Mouse (Mus musculus) megakaryocyte progenitor cell, adult 5-6 weeks (primary cell): ENCODE measurements around the gene Csrp3. TPM values are rescaled to one million over a fixed set of nuclear protein-coding genes. Genes with fewer than 3 reads are reported as not detected.

ENCODE experiments used
- ATAC-seq: replicated peaks from 2 replicates; pipeline ENCODE4 v1.8.0; 2016; ENCODE audit warnings: mild to moderate bottlenecking, moderate TSS enrichment, inconsistent platforms; ENCODE audit not compliant: poor library complexity
- total RNA-seq, 2 experiments: library from RNA; stranded (forward) in 1 of 2; stranded (reverse) in 1 of 2; fragments of 157-497, 149-512 nt in 1 of 2; fragments of 200-1000 nt in 1 of 2; gene quantifications; 2 replicates each; pipeline versions ENCODE4 v1.2.3 to v1.2.4; 2015 to 2017

The Csrp3 gene
- total RNA-seq, 2 experiments from 2014 or later, result 2.2 to 4.3 TPM

GRCm38 (mm10) chr7:48870144-48870543, 22.3 kb upstream of the Csrp3 start:
- ATAC-seq, result no peak

- ATAC-seq, result peak; percentile 44
Measured at GRCm38 (mm10) chr7:48867576-48867975, 19.7 kb upstream of the Csrp3 start.

GRCm38 (mm10) chr7:48864671-48865458, 17.0 kb upstream of the Csrp3 start:
- peak; percentile 73 for ATAC-seq

- ATAC-seq, result no peak
Measured at GRCm38 (mm10) chr7:48864199-48864598, 16.4 kb upstream of the Csrp3 start.

- ATAC-seq, result 0 out of 2 replicates have a peak, but pooled peaks have one; percentile 10
Measured at GRCm38 (mm10) chr7:48861796-48862195, 14.0 kb upstream of the Csrp3 start.

- ATAC-seq, result no peak
Measured at GRCm38 (mm10) chr7:48860948-48861347, 13.1 kb upstream of the Csrp3 start.

GRCm38 (mm10) chr7:48859362-48859761, 11.5 kb upstream of the Csrp3 start:
- peak; percentile 56 for ATAC-seq

- no peak for ATAC-seq
Measured at GRCm38 (mm10) chr7:48858257-48858656, 10.4 kb upstream of the Csrp3 start.

- no peak for ATAC-seq
Measured at GRCm38 (mm10) chr7:48855461-48855860, 7.6 kb upstream of the Csrp3 start.

- no peak for ATAC-seq
Measured at GRCm38 (mm10) chr7:48853496-48853895, 5.7 kb upstream of the Csrp3 start.

GRCm38 (mm10) chr7:48851529-48852104, 3.8 kb upstream of the Csrp3 start:
- no peak for ATAC-seq

GRCm38 (mm10) chr7:48846755-48847154, 1.1 kb downstream of the Csrp3 start:
- ATAC-seq, result no peak

GRCm38 (mm10) chr7:48845213-48845973, 2.4 kb downstream of the Csrp3 start:
- no peak for ATAC-seq

GRCm38 (mm10) chr7:48843541-48843940, 4.3 kb downstream of the Csrp3 start:
- no peak for ATAC-seq

GRCm38 (mm10) chr7:48842353-48842752, 5.5 kb downstream of the Csrp3 start:
- ATAC-seq, result no peak

GRCm38 (mm10) chr7:48841538-48841937, 6.3 kb downstream of the Csrp3 start:
- ATAC-seq, result no peak

GRCm38 (mm10) chr7:48840545-48840944, 7.3 kb downstream of the Csrp3 start:
- no peak for ATAC-seq

GRCm38 (mm10) chr7:48838434-48838833, 9.4 kb downstream of the Csrp3 start:
- ATAC-seq, result peak; percentile 76

- peak; percentile 73 for ATAC-seq
Measured at GRCm38 (mm10) chr7:48836949-48837348, 10.9 kb downstream of the Csrp3 start.

GRCm38 (mm10) chr7:48834989-48835626, 12.7 kb downstream of the Csrp3 start:
- no peak for ATAC-seq

- no peak for ATAC-seq
Measured at GRCm38 (mm10) chr7:48834371-48834970, 13.4 kb downstream of the Csrp3 start.
